Mouse (Mus musculus) cerebellum, adult 9-10 months (tissue): ENCODE results near the gene CK137956.

ENCODE experiments used
- DNase-seq: peaks from one replicate; pipeline ENCODE4 v3.0.0; 2022

The CK137956 gene

GRCm38 (mm10) chr4:127907151-127907550, 63.6 kb downstream of the CK137956 start:
- no peak for DNase-seq

GRCm38 (mm10) chr4:127903954-127904353, 66.8 kb downstream of the CK137956 start:
- DNase-seq, result no peak

DNA sequence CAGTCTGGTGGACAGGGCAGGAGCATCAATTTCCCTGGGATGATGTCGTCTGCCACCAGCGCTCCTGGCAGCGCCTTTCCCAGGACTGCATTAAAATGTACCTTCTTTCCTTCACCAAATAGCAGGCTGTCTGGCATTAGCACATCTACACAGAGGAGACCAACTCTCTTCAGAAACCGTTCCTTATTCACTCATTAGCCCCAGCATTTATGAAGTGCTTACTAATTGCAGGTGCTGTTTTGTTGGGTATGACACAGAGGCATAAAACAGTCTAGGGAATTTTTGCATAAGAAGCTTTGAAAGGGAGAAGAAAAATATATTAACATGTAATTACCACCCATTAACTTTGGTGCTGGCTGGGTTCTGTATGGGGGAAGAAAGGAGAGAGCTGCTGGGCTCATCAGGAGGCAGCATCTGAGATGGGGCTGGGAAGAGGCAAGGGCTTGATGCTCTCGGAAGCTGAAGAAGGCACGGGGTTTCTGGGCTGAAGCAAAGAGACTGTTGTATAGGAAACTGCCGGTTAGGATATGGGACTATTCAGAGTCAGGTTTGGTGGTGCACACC, 69.8 kb downstream of the CK137956 start:
- DNase-seq, result no peak

DNA sequence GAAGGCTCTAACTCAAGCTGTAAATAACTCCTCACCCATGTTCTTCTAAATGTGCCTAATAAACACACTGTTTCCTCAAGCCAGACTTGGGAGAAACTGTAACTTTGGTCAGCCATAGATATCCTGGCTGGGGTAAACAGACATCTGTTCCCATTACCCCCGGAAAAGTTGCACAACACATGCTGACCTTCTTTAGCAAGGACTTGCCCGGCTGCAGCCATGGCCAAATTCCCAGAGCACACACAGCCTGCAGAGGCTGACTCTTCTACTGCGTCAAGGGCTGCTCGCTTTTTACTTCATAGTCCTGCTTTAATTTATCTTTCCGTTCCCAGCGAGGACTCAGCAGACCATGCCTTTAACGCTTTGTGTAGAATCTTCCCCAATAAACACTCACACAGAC, 81.7 kb downstream of the CK137956 start:
- DNase-seq, result no peak

- DNase-seq, result no peak
These were observed 91.8 kb downstream of the CK137956 start for GRCm38 (mm10) chr4:127878966-127879365.
